Mouse (Mus musculus): ENCODE results near the gene Rimbp2. TPM values are rescaled to one million over a fixed set of nuclear protein-coding genes. Genes with fewer than 3 reads are reported as not detected.

Gene Rimbp2
- polyA plus RNA-seq, 1 experiment from 2014 or later = not detected

GRCm38 (mm10) chr5:128845033-128845432 lies 108.3 kb downstream of the Rimbp2 start:
- Histone ChIP-seq H3K27ac (ENCODE audit: low read length) (no peak overlapping the region), H3K36me3 (ENCODE audit: control insufficient read depth, insufficient read depth) (no peaks in the 10 kb centered on the region), H3K4me2 (ENCODE audit: low read depth, low read length) (no peak overlapping the region), H3K4me1 (ENCODE audit: control insufficient read depth, low read depth, low read length) (no peaks in the 10 kb centered on the region), H3K4me3 (ENCODE audit: low read depth, low read length) (no peak overlapping the region), H3K9ac (ENCODE audit: low read depth, low read length) (no peak overlapping the region), H3K27me3 (ENCODE audit: control insufficient read depth, insufficient read depth, low read depth, low read length) (no peaks in the 10 kb centered on the region), H3K9me3 (replicated peaks; ENCODE audit: control insufficient read depth, low read length) (no peaks in the 10 kb centered on the region; the same call in 1 of the 2 replicates)
- ATAC-seq (ENCODE audit: low read depth) = no peak
- 71% methylated on average over 11 of the region's 11 CpGs for WGBS (ENCODE audit: insufficient replicate concordance)

- H3K36me3 ChIP-seq (ENCODE audit: control insufficient read depth, insufficient read depth) = no peaks in the 10 kb centered on the region
- H3K9ac ChIP-seq (ENCODE audit: low read depth, low read length) = no peak overlapping the region
- 40% methylated on average over 2 of the region's 2 CpGs for WGBS (ENCODE audit: insufficient replicate concordance)
- no peak overlapping the region for H3K4me2 ChIP-seq (ENCODE audit: low read depth, low read length)
- no peaks in the 10 kb centered on the region for H3K27me3 ChIP-seq (ENCODE audit: control insufficient read depth, insufficient read depth, low read depth, low read length)
- no peaks in the 10 kb centered on the region for H3K4me1 ChIP-seq (ENCODE audit: control insufficient read depth, low read depth, low read length)
- no peak for ATAC-seq (ENCODE audit: low read depth)
- no peaks in the 10 kb centered on the region; the same call in 1 of the 2 replicates for H3K9me3 ChIP-seq (replicated peaks; ENCODE audit: control insufficient read depth, low read length)
- H3K27ac ChIP-seq (ENCODE audit: low read length) = no peak overlapping the region
- H3K4me3 ChIP-seq (ENCODE audit: low read depth, low read length) = no peak overlapping the region
Observed at GRCm38 (mm10) chr5:128843982-128844381, 109.3 kb downstream of the Rimbp2 start.

- Histone ChIP-seq H3K4me3 (ENCODE audit: low read depth, low read length) (no peak overlapping the region), H3K9ac (ENCODE audit: low read depth, low read length) (no peak overlapping the region), H3K27ac (ENCODE audit: low read length) (no peak overlapping the region), H3K9me3 (replicated peaks; ENCODE audit: control insufficient read depth, low read length) (no peaks in the 10 kb centered on the region; the same call in 1 of the 2 replicates), H3K27me3 (ENCODE audit: control insufficient read depth, insufficient read depth, low read depth, low read length) (no peaks in the 10 kb centered on the region), H3K4me1 (ENCODE audit: control insufficient read depth, low read depth, low read length) (no peaks in the 10 kb centered on the region), H3K36me3 (ENCODE audit: control insufficient read depth, insufficient read depth) (no peaks in the 10 kb centered on the region), H3K4me2 (ENCODE audit: low read depth, low read length) (no peak overlapping the region)
- ATAC-seq (ENCODE audit: low read depth) = no peak
- 48% methylated on average over 4 of the region's 4 CpGs for WGBS (ENCODE audit: insufficient replicate concordance)
Observed at GRCm38 (mm10) chr5:128841541-128841940, 111.7 kb downstream of the Rimbp2 start.

GRCm38 (mm10) chr5:128837045-128837444 lies 116.2 kb downstream of the Rimbp2 start:
- Histone ChIP-seq H3K4me1 (ENCODE audit: control insufficient read depth, low read depth, low read length) (no peaks in the 10 kb centered on the region), H3K9me3 (replicated peaks; ENCODE audit: control insufficient read depth, low read length) (no peaks in the 10 kb centered on the region), H3K4me2 (ENCODE audit: low read depth, low read length) (no peak overlapping the region), H3K27me3 (ENCODE audit: control insufficient read depth, insufficient read depth, low read depth, low read length) (no peaks in the 10 kb centered on the region), H3K36me3 (ENCODE audit: control insufficient read depth, insufficient read depth) (no peaks in the 10 kb centered on the region), H3K9ac (ENCODE audit: low read depth, low read length) (no peak overlapping the region), H3K27ac (ENCODE audit: low read length) (no peak overlapping the region), H3K4me3 (ENCODE audit: low read depth, low read length) (no peak overlapping the region)
- ATAC-seq (ENCODE audit: low read depth) = no peak
- 71% methylated on average over 7 of the region's 7 CpGs for WGBS (ENCODE audit: insufficient replicate concordance)

GRCm38 (mm10) chr5:128834126-128834525 lies 119.2 kb downstream of the Rimbp2 start:
- H3K27ac ChIP-seq (ENCODE audit: low read length) = no peak overlapping the region
- H3K9me3 ChIP-seq (replicated peaks; ENCODE audit: control insufficient read depth, low read length) = no peaks in the 10 kb centered on the region
- H3K27me3 ChIP-seq (ENCODE audit: control insufficient read depth, insufficient read depth, low read depth, low read length) = no peaks in the 10 kb centered on the region
- H3K4me2 ChIP-seq (ENCODE audit: low read depth, low read length) = no peak overlapping the region
- H3K9ac ChIP-seq (ENCODE audit: low read depth, low read length) = no peak overlapping the region
- no peaks in the 10 kb centered on the region for H3K36me3 ChIP-seq (ENCODE audit: control insufficient read depth, insufficient read depth)
- no peak for ATAC-seq (ENCODE audit: low read depth)
- WGBS (ENCODE audit: insufficient replicate concordance) = 63% methylated on average over 8 of the region's 8 CpGs
- H3K4me1 ChIP-seq (ENCODE audit: control insufficient read depth, low read depth, low read length) = no peaks in the 10 kb centered on the region
- H3K4me3 ChIP-seq (ENCODE audit: low read depth, low read length) = no peak overlapping the region

GRCm38 (mm10) chr5:128822843-128823242 lies 130.4 kb downstream of the Rimbp2 start:
- Histone ChIP-seq H3K9ac (ENCODE audit: low read depth, low read length) (no peak overlapping the region), H3K27me3 (ENCODE audit: control insufficient read depth, insufficient read depth, low read depth, low read length) (no peaks in the 10 kb centered on the region), H3K36me3 (ENCODE audit: control insufficient read depth, insufficient read depth) (no peaks in the 10 kb centered on the region), H3K4me1 (ENCODE audit: control insufficient read depth, low read depth, low read length) (no peaks in the 10 kb centered on the region), H3K9me3 (replicated peaks; ENCODE audit: control insufficient read depth, low read length) (no peaks in the 10 kb centered on the region), H3K27ac (ENCODE audit: low read length) (no peak overlapping the region), H3K4me3 (ENCODE audit: low read depth, low read length) (no peak overlapping the region), H3K4me2 (ENCODE audit: low read depth, low read length) (no peak overlapping the region)
- ATAC-seq (ENCODE audit: low read depth) = no peak
- WGBS (ENCODE audit: insufficient replicate concordance) = 55% methylated on average over 3 of the region's 3 CpGs

- WGBS (ENCODE audit: insufficient replicate concordance) = 53% methylated on average over 12 of the region's 12 CpGs
- no peaks in the 10 kb centered on the region for H3K27me3 ChIP-seq (ENCODE audit: control insufficient read depth, insufficient read depth, low read depth, low read length)
Observed at GRCm38 (mm10) chr5:128819638-128820285, 133.5 kb downstream of the Rimbp2 start.

GRCm38 (mm10) chr5:128815629-128816028 lies 137.7 kb downstream of the Rimbp2 start:
- ATAC-seq (ENCODE audit: low read depth) = no peak
- Histone ChIP-seq H3K27me3 (ENCODE audit: control insufficient read depth, insufficient read depth, low read depth, low read length) (no peaks in the 10 kb centered on the region), H3K9ac (ENCODE audit: low read depth, low read length) (no peak overlapping the region), H3K27ac (ENCODE audit: low read length) (no peak overlapping the region), H3K36me3 (ENCODE audit: control insufficient read depth, insufficient read depth) (no peaks in the 10 kb centered on the region), H3K4me2 (ENCODE audit: low read depth, low read length) (no peak overlapping the region), H3K4me1 (ENCODE audit: control insufficient read depth, low read depth, low read length) (no peaks in the 10 kb centered on the region), H3K9me3 (replicated peaks; ENCODE audit: control insufficient read depth, low read length) (no peaks in the 10 kb centered on the region), H3K4me3 (ENCODE audit: low read depth, low read length) (no peak overlapping the region)
- 54% methylated on average over 8 of the region's 8 CpGs for WGBS (ENCODE audit: insufficient replicate concordance)

More at GRCm38 (mm10) chr5:128819638-128820285, 133.5 kb downstream of the Rimbp2 start:
- H3K4me2 ChIP-seq (ENCODE audit: low read depth, low read length) = no peak overlapping the region
- no peaks in the 10 kb centered on the region for H3K9me3 ChIP-seq (replicated peaks; ENCODE audit: control insufficient read depth, low read length)
- no peaks in the 10 kb centered on the region for H3K4me1 ChIP-seq (ENCODE audit: control insufficient read depth, low read depth, low read length)
- no peaks in the 10 kb centered on the region for H3K36me3 ChIP-seq (ENCODE audit: control insufficient read depth, insufficient read depth)
- no peak overlapping the region for H3K27ac ChIP-seq (ENCODE audit: low read length)
- no peak overlapping the region for H3K4me3 ChIP-seq (ENCODE audit: low read depth, low read length)
- H3K9ac ChIP-seq (ENCODE audit: low read depth, low read length) = no peak overlapping the region
- no peak for ATAC-seq (ENCODE audit: low read depth)

- no peak overlapping the region for H3K27ac ChIP-seq (ENCODE audit: low read length)
- no peak overlapping the region for H3K9ac ChIP-seq (ENCODE audit: low read depth, low read length)
- no peak overlapping the region for H3K4me3 ChIP-seq (ENCODE audit: low read depth, low read length)
- no peaks in the 10 kb centered on the region for H3K9me3 ChIP-seq (replicated peaks; ENCODE audit: control insufficient read depth, low read length)
- no peak overlapping the region for H3K4me2 ChIP-seq (ENCODE audit: low read depth, low read length)
- no peaks in the 10 kb centered on the region for H3K27me3 ChIP-seq (ENCODE audit: control insufficient read depth, insufficient read depth, low read depth, low read length)
- no peaks in the 10 kb centered on the region for H3K36me3 ChIP-seq (ENCODE audit: control insufficient read depth, insufficient read depth)
- WGBS (ENCODE audit: insufficient replicate concordance) = 63% methylated on average over 6 of the region's 6 CpGs
- no peaks in the 10 kb centered on the region for H3K4me1 ChIP-seq (ENCODE audit: control insufficient read depth, low read depth, low read length)
- ATAC-seq (ENCODE audit: low read depth) = no peak
Observed at GRCm38 (mm10) chr5:128815078-128815477, 138.2 kb downstream of the Rimbp2 start.

Measured in liver, embryonic 16.5 days (tissue).